Mouse (Mus musculus) C2C12 (cell line): ENCODE measurements around the gene Tubb1.

ENCODE experiments used
- CEBPB ChIP-seq: IDR thresholded peaks from one replicate; pipeline ENCODE4 v1.6.1; 2011; ENCODE audit warnings: low read depth, mild to moderate bottlenecking, control low read depth, moderate library complexity
- CTCF ChIP-seq: IDR thresholded peaks from one replicate; pipeline ENCODE4 v1.5.1; 2011; ENCODE audit not compliant: control insufficient read depth, insufficient read depth, insufficient read length
- MAX ChIP-seq: IDR thresholded peaks from one replicate; pipeline ENCODE4 v1.6.1; 2011; ENCODE audit warnings: mild to moderate bottlenecking, control low read depth
- MYOD1 ChIP-seq: IDR thresholded peaks from one replicate; pipeline ENCODE4 v1.6.1; 2011; ENCODE audit warnings: low read depth; ENCODE audit not compliant: control insufficient read depth, insufficient read length
- MYOG ChIP-seq: IDR thresholded peaks from one replicate; pipeline ENCODE4 v1.6.1; 2011; ENCODE audit not compliant: control insufficient read depth, insufficient read length; ENCODE audit errors: extremely low read depth
- USF1 ChIP-seq: IDR thresholded peaks from one replicate; pipeline ENCODE4 v1.6.1; 2011; ENCODE audit warnings: low read depth, mild to moderate bottlenecking, control low read depth, moderate library complexity

- TF ChIP-seq CTCF (no peak), USF1 (no peak), MAX (no peak), MYOG (no peak), MYOD1 (peak; percentile 10), CEBPB (no peak)
Observed at GRCm38 (mm10) chr2:174442460-174442859, 8.0 kb upstream of the Tubb1 start.
